ENCODE assay signal across 8 mouse cellular contexts in genomic region chr14:121422664-121423340, GRCm38 (mm10). TPM values are rescaled to one million over a fixed set of nuclear protein-coding genes. Genes with fewer than 3 reads are reported as not detected.
DNase-seq lines count a peak whose midpoint lies in the region; ATAC-seq lines count a peak whose summit lies in the region.

No protein-coding gene starts in this region.

- no peak overlapping the region for H3K4me3 ChIP-seq in kidney, embryonic 16.5 days (ENCODE audit: low read length)
- no peak overlapping the region for H3K4me3 ChIP-seq in heart, embryonic 11.5 days (ENCODE audit: low read depth, low read length)
- H3K4me3 ChIP-seq in liver, embryonic 16.5 days (ENCODE audit: low read depth, low read length) = peak overlapping the region; percentile 30; the same call in 1 of the 2 replicates
- no peak overlapping the region for H3K4me3 ChIP-seq in stomach, embryonic 15.5 days (replicated peaks)

- H3K4me1 ChIP-seq in kidney, embryonic 16.5 days (ENCODE audit: insufficient read depth, low read length) = peaks cover 5% of the 10 kb centered on the region; the same call in 1 of the 2 replicates
- H3K4me1 ChIP-seq in heart, embryonic 11.5 days (ENCODE audit: control insufficient read depth, insufficient read depth, low read length) = peaks cover 17% of the 10 kb centered on the region
- H3K4me1 ChIP-seq in liver, embryonic 16.5 days (ENCODE audit: control insufficient read depth, low read depth, low read length) = peaks cover 22% of the 10 kb centered on the region
- peaks cover 8% of the 10 kb centered on the region for H3K4me1 ChIP-seq in stomach, embryonic 15.5 days

- no peak overlapping the region for H3K9ac ChIP-seq in kidney, embryonic 16.5 days (replicated peaks; ENCODE audit: low read length)
- H3K9ac ChIP-seq in heart, embryonic 11.5 days (ENCODE audit: low read depth, low read length) = no peak overlapping the region; the same call in 1 of the 2 replicates
- peak overlapping the region; percentile 43 for H3K9ac ChIP-seq in liver, embryonic 16.5 days (ENCODE audit: low read depth, low read length)
- H3K9ac ChIP-seq in stomach, embryonic 15.5 days = no peak overlapping the region

- H3K9me3 ChIP-seq in kidney, embryonic 16.5 days (ENCODE audit: low read length) = peaks cover 6% of the 10 kb centered on the region; the same call in 1 of the 2 replicates
- no peaks in the 10 kb centered on the region for H3K9me3 ChIP-seq in heart, embryonic 11.5 days (replicated peaks; ENCODE audit: control insufficient read depth, low read length)
- no peaks in the 10 kb centered on the region for H3K9me3 ChIP-seq in liver, embryonic 16.5 days (replicated peaks; ENCODE audit: control insufficient read depth, low read length)
- H3K9me3 ChIP-seq in stomach, embryonic 15.5 days = no peaks in the 10 kb centered on the region

- peak; percentile 70 for ATAC-seq in kidney, embryonic 16.5 days (ENCODE audit: low FRiP score, low TSS enrichment)
- peak; percentile 87 for ATAC-seq in heart, embryonic 11.5 days (replicated peaks; ENCODE audit: insufficient number of reproducible peaks, low FRiP score, low TSS enrichment)
- peak; percentile 96 for ATAC-seq in liver, embryonic 16.5 days (ENCODE audit: low read depth)
- peak; percentile 92 for ATAC-seq in stomach, embryonic 15.5 days (ENCODE audit: insufficient read depth, low FRiP score, low read depth)

- peak overlapping the region; percentile 39; the same call in 1 of the 2 replicates for H3K27ac ChIP-seq in kidney, embryonic 16.5 days (ENCODE audit: low read length)
- H3K27ac ChIP-seq in heart, embryonic 11.5 days (ENCODE audit: low read depth, low read length) = peak overlapping the region; percentile 73
- peak overlapping the region; percentile 92 for H3K27ac ChIP-seq in liver, embryonic 16.5 days (ENCODE audit: low read length)
- H3K27ac ChIP-seq in stomach, embryonic 15.5 days = peak overlapping the region; percentile 54

- no peak overlapping the region for H3K4me2 ChIP-seq in kidney, embryonic 16.5 days (replicated peaks; ENCODE audit: low read depth, low read length)
- peak overlapping the region; percentile 42 for H3K4me2 ChIP-seq in heart, embryonic 11.5 days
- H3K4me2 ChIP-seq in liver, embryonic 16.5 days (ENCODE audit: low read depth, low read length) = peak overlapping the region; percentile 67
- peak overlapping the region; percentile 2; the same call in 1 of the 2 replicates for H3K4me2 ChIP-seq in stomach, embryonic 15.5 days

- 53% methylated on average over 4 of the region's 4 CpGs for WGBS in kidney, embryonic 16.5 days
- WGBS in heart, embryonic 11.5 days (ENCODE audit: insufficient replicate concordance) = 21% methylated on average over 4 of the region's 4 CpGs
- WGBS in liver, embryonic 16.5 days (ENCODE audit: insufficient replicate concordance) = 0% methylated on average over 4 of the region's 4 CpGs
- WGBS in stomach, embryonic 15.5 days = 26% methylated on average over 4 of the region's 4 CpGs

- DNase-seq in kidney, postnatal 14 days = no peak
- no peak for DNase-seq in MN1 (ENCODE audit: low spot score)
- no peak for DNase-seq in layer of hippocampus, adult 9-10 months (ENCODE audit: low spot score)
- DNase-seq in left cerebral cortex, postnatal 10 days (ENCODE audit: extremely low spot score in 1 of 2, low spot score in 2 of 2) = no peak

- H3K27me3 ChIP-seq in kidney, embryonic 16.5 days (ENCODE audit: insufficient read depth, low read length) = no peaks in the 10 kb centered on the region
- H3K27me3 ChIP-seq in heart, embryonic 11.5 days (ENCODE audit: control insufficient read depth, insufficient read depth, low read length) = no peaks in the 10 kb centered on the region
- no peaks in the 10 kb centered on the region for H3K27me3 ChIP-seq in liver, embryonic 16.5 days (ENCODE audit: control insufficient read depth, insufficient read depth, low read depth, low read length)
- H3K27me3 ChIP-seq in stomach, embryonic 15.5 days (replicated peaks) = no peaks in the 10 kb centered on the region

- H3K36me3 ChIP-seq in kidney, embryonic 16.5 days (ENCODE audit: insufficient read depth, low read length) = no peaks in the 10 kb centered on the region
- H3K36me3 ChIP-seq in heart, embryonic 11.5 days (ENCODE audit: control insufficient read depth, insufficient read depth, low read length) = no peaks in the 10 kb centered on the region
- H3K36me3 ChIP-seq in liver, embryonic 16.5 days (ENCODE audit: control insufficient read depth, insufficient read depth) = no peaks in the 10 kb centered on the region
- H3K36me3 ChIP-seq in stomach, embryonic 15.5 days = no peaks in the 10 kb centered on the region

- intact Hi-C loops in left cerebral cortex, postnatal 10 days (cut with DNase I) = no loop called here

RNA-seq across cellular contexts. Expression of gene Stk24, which starts 43.0 kb away (rescaled TPM):
- polyA plus RNA-seq in kidney, embryonic 16.5 days (2015; fragmentation: Nextera tagmentation; extraction: Ambion mirVana) = 34.8 and 38.0 TPM in 2 replicates
- polyA plus RNA-seq in heart, embryonic 11.5 days (2014; fragmentation: Nextera tagmentation; extraction: Ambion mirVana) = 37.7 and 38.1 TPM in 2 replicates
- polyA plus RNA-seq in liver, embryonic 16.5 days (2015; fragmentation: Nextera tagmentation; extraction: Ambion mirVana) = 24.3 and 26.1 TPM in 2 replicates
- polyA plus RNA-seq in stomach, embryonic 15.5 days (2015; fragmentation: Nextera tagmentation; extraction: Ambion mirVana) = 44.2 and 44.5 TPM in 2 replicates
- total RNA-seq in left cerebral cortex, postnatal 10 days (2021) = 10 to 100 TPM; 46.1 to 49.5 TPM

Comparison
In these comparisons a context has a peak if more than half of its experiments do, and no peak if none do; other contexts are left out.
1. H3K27ac ChIP-seq: peak in every context shown above with its lines; median percentile 92 in liver, embryonic 16.5 days; 73 in heart, embryonic 11.5 days; 54 in stomach, embryonic 15.5 days; 39 in kidney, embryonic 16.5 days.